Mouse (Mus musculus): ENCODE measurements around the gene Nphp1. TPM values are rescaled to one million over a fixed set of nuclear protein-coding genes. Genes with fewer than 3 reads are reported as not detected.

The Nphp1 gene
- polyA plus RNA-seq, 1 experiment from 2014 or later = 9.1 TPM

DNA sequence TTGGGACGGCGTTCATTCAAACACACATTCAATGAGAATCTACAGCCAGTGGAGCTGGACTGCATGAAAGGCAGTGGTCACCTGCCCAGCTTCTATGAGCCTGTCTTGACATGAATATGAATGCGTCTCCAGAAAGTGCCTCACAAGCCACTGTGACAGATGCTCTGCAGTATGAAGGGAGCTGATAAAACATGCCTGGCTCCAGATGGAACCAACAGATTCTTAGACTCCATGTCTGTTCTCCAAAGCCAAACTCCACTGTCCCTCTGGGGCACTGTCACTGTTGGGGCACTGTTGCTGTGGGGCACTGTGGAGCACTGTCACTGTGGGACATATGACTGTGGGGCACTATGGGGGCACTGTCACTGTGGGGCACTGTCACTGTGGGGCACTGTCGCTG lies 34.6 kb downstream of the Nphp1 start:
- no peak overlapping the region for H3K27ac ChIP-seq (ENCODE audit: low read depth, low read length)
- no peaks in the 10 kb centered on the region for H3K27me3 ChIP-seq (ENCODE audit: control insufficient read depth, insufficient read depth, low read length)
- H3K4me2 ChIP-seq (ENCODE audit: low read depth, low read length) = no peak overlapping the region
- H3K4me3 ChIP-seq (ENCODE audit: low read depth, low read length) = no peak overlapping the region
- WGBS = 87% methylated on average over 4 of the region's 4 CpGs
- no peak overlapping the region for H3K9ac ChIP-seq (replicated peaks; ENCODE audit: low read depth, low read length)
- H3K9me3 ChIP-seq (ENCODE audit: control insufficient read depth, low read length) = no peaks in the 10 kb centered on the region
- ATAC-seq (ENCODE audit: low read depth) = no peak
- H3K4me1 ChIP-seq (ENCODE audit: control insufficient read depth, insufficient read depth, low read length) = peaks cover 3% of the 10 kb centered on the region; the same call in 1 of the 2 replicates
- H3K36me3 ChIP-seq (ENCODE audit: control insufficient read depth, insufficient read depth, low read length) = no peaks in the 10 kb centered on the region

DNA sequence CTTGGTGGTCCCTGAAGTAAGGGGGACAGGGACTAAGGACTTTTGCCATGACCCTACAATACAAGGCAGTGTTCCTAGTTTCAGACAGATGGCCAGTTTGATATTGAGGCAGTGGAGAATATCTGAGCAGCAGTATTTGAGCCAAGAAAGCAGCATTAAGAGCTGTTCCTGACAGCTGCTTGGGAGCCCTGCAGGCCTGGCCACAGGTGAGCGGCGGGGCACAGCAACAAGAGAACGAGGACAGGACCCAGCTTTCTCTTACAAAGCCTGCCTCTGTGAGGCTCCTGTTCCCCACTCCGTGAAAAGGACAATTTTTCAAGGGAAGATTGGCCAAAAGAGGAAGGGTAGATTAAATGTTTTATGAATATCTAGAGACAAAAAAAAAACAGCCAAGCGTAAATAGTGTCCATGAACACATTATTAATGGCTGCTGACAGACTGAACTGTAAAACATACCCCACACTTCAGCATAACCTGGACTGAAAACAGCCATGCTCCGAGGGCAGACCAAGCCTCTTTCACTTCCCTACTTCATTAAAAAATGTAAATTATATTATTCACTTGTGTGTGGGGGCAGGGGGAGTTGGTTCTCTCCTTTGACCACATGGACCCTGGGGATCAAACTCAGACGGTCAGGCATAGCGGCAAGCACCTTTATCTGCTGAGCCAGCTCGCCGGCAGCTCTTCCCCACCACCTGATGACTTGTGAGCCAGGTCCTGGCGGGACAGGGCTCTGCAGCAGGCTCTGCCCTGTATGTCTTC lies 36.7 kb downstream of the Nphp1 start:
- WGBS = 73% methylated on average over 11 of the region's 11 CpGs
- Histone ChIP-seq H3K4me3 (ENCODE audit: low read depth, low read length) (no peak overlapping the region), H3K4me1 (ENCODE audit: control insufficient read depth, insufficient read depth, low read length) (no peaks in the 10 kb centered on the region)

DNA sequence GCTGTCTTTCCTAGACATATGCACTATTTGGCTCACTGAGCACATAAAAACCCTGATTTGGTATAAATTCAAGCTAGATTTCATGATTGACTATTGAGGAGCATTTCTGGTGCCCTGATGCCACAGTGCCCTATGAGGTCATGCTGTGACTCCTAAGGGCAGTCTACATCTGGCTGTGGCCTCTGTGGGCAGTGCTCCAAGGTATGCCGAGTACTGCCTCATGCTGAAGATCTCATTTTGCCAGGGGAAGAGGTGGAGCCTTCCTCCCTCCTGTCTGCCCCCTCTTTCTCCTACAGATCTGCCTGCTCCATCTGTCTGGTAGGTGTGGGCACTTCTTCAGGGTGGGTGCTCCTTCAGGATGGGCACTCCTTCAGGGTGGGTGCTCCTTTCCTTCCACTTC lies 39.3 kb downstream of the Nphp1 start:
- no peaks in the 10 kb centered on the region for H3K27me3 ChIP-seq (ENCODE audit: control insufficient read depth, insufficient read depth, low read length)
- no peak overlapping the region for H3K27ac ChIP-seq (ENCODE audit: low read depth, low read length)
- H3K4me1 ChIP-seq (ENCODE audit: control insufficient read depth, insufficient read depth, low read length) = no peaks in the 10 kb centered on the region
- H3K4me2 ChIP-seq (ENCODE audit: low read depth, low read length) = no peak overlapping the region
- WGBS = 84% methylated on average over 1 of the region's 1 CpGs
- ATAC-seq (ENCODE audit: low read depth) = no peak
- 0 out of 2 replicates have a peak, but pooled peaks cover 4% of the 10 kb centered on the region for H3K36me3 ChIP-seq (ENCODE audit: control insufficient read depth, insufficient read depth, low read length)
- no peak overlapping the region for H3K9ac ChIP-seq (replicated peaks; ENCODE audit: low read depth, low read length)
- H3K9me3 ChIP-seq (ENCODE audit: control insufficient read depth, low read length) = no peaks in the 10 kb centered on the region
- H3K4me3 ChIP-seq (ENCODE audit: low read depth, low read length) = no peak overlapping the region

More for the DNA sequence above, 36.7 kb downstream of the Nphp1 start:
- Histone ChIP-seq H3K27me3 (ENCODE audit: control insufficient read depth, insufficient read depth, low read length) (no peaks in the 10 kb centered on the region), H3K9ac (replicated peaks; ENCODE audit: low read depth, low read length) (no peak overlapping the region), H3K4me2 (ENCODE audit: low read depth, low read length) (no peak overlapping the region), H3K27ac (ENCODE audit: low read depth, low read length) (no peak overlapping the region), H3K9me3 (ENCODE audit: control insufficient read depth, low read length) (no peaks in the 10 kb centered on the region), H3K36me3 (ENCODE audit: control insufficient read depth, insufficient read depth, low read length) (no peaks in the 10 kb centered on the region)
- no peak for ATAC-seq (ENCODE audit: low read depth)

DNA sequence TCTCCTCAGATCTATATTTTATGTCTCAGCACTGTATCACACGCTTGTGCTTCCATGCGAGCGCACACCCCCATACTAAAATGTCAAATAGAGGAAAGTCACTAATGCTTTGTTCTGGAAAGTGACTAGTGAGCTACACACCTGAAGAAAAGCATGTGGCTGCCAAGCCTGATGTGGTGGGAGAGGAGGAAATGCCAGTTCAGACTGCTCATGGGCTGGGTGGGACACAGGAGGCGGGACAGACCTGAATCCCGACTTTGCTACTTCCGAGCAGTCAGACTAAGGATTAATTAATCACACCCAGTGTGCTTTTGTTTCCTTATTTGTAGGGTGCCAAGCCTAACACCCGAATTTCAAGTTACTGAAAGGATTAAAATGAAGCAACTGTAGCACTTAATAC lies 40.4 kb downstream of the Nphp1 start:
- no peaks in the 10 kb centered on the region for H3K4me1 ChIP-seq (ENCODE audit: control insufficient read depth, insufficient read depth, low read length)
- no peak for ATAC-seq (ENCODE audit: low read depth)
- no peak overlapping the region for H3K9ac ChIP-seq (replicated peaks; ENCODE audit: low read depth, low read length)
- H3K27me3 ChIP-seq (ENCODE audit: control insufficient read depth, insufficient read depth, low read length) = no peaks in the 10 kb centered on the region
- no peak overlapping the region for H3K27ac ChIP-seq (ENCODE audit: low read depth, low read length)
- H3K9me3 ChIP-seq (ENCODE audit: control insufficient read depth, low read length) = no peaks in the 10 kb centered on the region
- H3K4me3 ChIP-seq (ENCODE audit: low read depth, low read length) = no peak overlapping the region
- 72% methylated on average over 7 of the region's 7 CpGs for WGBS
- 0 out of 2 replicates have a peak, but pooled peaks cover 4% of the 10 kb centered on the region for H3K36me3 ChIP-seq (ENCODE audit: control insufficient read depth, insufficient read depth, low read length)
- no peak overlapping the region for H3K4me2 ChIP-seq (ENCODE audit: low read depth, low read length)

DNA sequence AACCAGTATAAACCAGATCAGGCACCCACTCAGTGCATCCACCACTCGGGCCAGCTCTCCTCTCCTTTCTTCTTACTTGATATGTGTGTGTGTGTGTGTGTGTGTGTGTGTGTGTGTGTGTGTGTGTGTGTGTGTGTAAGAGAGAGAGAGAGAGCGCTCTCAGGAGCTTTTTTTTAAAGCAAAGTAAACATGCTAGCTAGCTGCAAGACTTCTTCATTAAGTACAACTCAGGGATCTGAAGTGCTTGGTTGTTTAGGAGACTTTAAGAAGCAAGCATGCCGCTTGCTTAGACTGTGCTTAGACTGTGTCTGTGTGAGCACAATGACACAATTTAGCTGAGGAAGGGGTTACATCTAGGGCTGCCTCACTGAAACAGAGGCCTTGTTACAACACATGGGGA lies 46.1 kb downstream of the Nphp1 start:
- Histone ChIP-seq H3K36me3 (ENCODE audit: control insufficient read depth, insufficient read depth, low read length) (peaks cover 4% of the 10 kb centered on the region), H3K27ac (ENCODE audit: low read depth, low read length) (no peak overlapping the region), H3K4me1 (ENCODE audit: control insufficient read depth, insufficient read depth, low read length) (no peaks in the 10 kb centered on the region), H3K4me2 (ENCODE audit: low read depth, low read length) (no peak overlapping the region), H3K4me3 (ENCODE audit: low read depth, low read length) (no peak overlapping the region), H3K9me3 (ENCODE audit: control insufficient read depth, low read length) (no peaks in the 10 kb centered on the region), H3K9ac (replicated peaks; ENCODE audit: low read depth, low read length) (no peak overlapping the region), H3K27me3 (ENCODE audit: control insufficient read depth, insufficient read depth, low read length) (no peaks in the 10 kb centered on the region)
- 85% methylated on average over 3 of the region's 3 CpGs for WGBS
- no peak for ATAC-seq (ENCODE audit: low read depth)

DNA sequence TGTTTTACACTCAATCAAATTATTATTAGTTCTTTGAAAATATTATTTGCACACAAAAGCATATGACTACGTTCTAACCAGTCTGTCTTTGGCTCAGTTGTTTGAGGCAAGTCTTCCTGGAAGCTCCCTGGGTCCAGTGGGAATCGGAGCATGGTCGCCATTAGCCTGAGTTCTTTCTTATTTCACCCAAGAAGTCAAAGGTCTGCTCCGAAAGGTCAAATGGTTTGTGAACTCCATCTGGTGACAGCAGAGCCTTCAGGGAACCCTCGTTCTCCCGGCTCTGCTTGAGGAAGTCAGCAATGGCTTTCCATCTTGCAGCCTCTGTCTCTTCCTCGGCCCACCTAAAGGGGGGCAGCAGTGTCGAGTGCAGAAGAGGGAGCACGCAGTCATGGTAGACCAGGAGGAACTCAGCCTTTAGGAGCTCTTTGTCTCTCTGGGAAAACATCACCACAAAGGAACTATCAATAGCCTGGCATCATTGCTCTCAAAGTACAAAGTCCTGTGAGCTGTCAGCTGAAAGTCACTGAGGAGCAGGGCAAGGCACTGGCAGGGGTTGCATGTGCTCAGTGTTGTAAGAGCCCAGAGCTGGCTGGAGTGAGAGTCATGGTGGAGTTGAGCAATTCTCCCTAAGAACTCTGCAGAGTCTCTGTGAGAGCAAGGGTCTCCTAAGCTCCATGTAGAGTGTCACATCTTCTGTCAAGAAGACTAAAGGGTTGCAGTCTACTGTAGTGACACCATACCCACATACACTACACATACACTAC lies 47.8 kb downstream of the Nphp1 start:
- Histone ChIP-seq H3K36me3 (ENCODE audit: control insufficient read depth, insufficient read depth, low read length) (peaks cover 4% of the 10 kb centered on the region), H3K4me1 (ENCODE audit: control insufficient read depth, insufficient read depth, low read length) (no peaks in the 10 kb centered on the region), H3K9ac (replicated peaks; ENCODE audit: low read depth, low read length) (no peak overlapping the region), H3K4me3 (ENCODE audit: low read depth, low read length) (no peak overlapping the region), H3K27me3 (ENCODE audit: control insufficient read depth, insufficient read depth, low read length) (no peaks in the 10 kb centered on the region), H3K27ac (ENCODE audit: low read depth, low read length) (no peak overlapping the region), H3K4me2 (ENCODE audit: low read depth, low read length) (no peak overlapping the region), H3K9me3 (ENCODE audit: control insufficient read depth, low read length) (no peaks in the 10 kb centered on the region)
- 79% methylated on average over 9 of the region's 9 CpGs for WGBS
- ATAC-seq (ENCODE audit: low read depth) = no peak

DNA sequence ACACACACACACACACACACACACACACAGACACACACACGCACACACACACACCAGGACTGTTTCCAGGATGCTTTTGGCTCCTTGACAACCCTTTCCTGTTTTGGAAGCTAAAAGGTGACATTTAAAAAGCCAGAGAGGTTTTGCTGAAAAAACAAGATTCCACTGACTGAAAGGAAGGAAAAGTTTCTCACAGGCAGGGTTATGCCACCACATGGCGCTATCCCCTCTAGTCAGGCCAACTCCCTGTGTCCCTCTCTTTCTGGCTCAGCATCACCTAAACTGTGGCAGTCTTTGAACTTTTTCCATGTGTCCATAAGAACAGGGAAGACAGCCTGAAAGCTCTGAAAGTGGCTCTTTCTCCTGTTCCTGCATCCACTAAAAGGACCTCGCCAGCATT lies 50.8 kb downstream of the Nphp1 start:
- Histone ChIP-seq H3K36me3 (ENCODE audit: control insufficient read depth, insufficient read depth, low read length) (no peaks in the 10 kb centered on the region; the same call in none of the 2 replicates), H3K4me3 (ENCODE audit: low read depth, low read length) (no peak overlapping the region), H3K4me1 (ENCODE audit: control insufficient read depth, insufficient read depth, low read length) (no peaks in the 10 kb centered on the region), H3K27me3 (ENCODE audit: control insufficient read depth, insufficient read depth, low read length) (no peaks in the 10 kb centered on the region), H3K4me2 (ENCODE audit: low read depth, low read length) (no peak overlapping the region), H3K27ac (ENCODE audit: low read depth, low read length) (no peak overlapping the region), H3K9me3 (ENCODE audit: control insufficient read depth, low read length) (no peaks in the 10 kb centered on the region), H3K9ac (replicated peaks; ENCODE audit: low read depth, low read length) (no peak overlapping the region)
- WGBS = 81% methylated on average over 3 of the region's 3 CpGs
- ATAC-seq (ENCODE audit: low read depth) = no peak

DNA sequence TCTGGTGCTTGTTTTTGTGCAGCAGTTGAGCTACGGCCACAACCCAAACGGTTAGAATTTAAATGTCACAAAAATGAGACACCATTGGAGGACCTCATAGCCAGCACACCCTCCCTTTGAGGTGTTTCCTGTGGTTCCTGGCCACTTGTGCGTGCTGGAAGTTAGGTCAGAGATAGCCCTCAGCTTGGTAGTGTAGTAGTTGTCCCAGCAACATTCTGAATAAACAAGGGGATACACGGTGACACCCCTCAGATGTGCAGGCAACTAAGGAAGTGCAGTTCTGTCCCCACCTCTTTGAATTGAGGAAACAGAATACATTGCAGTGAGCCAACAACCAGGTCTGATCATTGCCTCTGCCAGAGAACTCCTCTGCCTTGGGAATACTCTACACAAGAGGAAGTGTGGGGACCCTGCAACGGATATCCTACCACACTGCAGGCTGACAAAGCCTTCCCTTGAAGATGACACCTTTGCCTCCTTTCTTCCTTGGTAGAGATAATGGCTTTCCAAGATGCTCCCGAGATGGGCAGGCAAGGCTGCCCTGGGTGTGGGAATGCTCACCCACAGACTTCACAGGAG lies 52.0 kb downstream of the Nphp1 start:
- Histone ChIP-seq H3K36me3 (ENCODE audit: control insufficient read depth, insufficient read depth, low read length) (no peaks in the 10 kb centered on the region; the same call in none of the 2 replicates), H3K4me3 (ENCODE audit: low read depth, low read length) (no peak overlapping the region), H3K27ac (ENCODE audit: low read depth, low read length) (no peak overlapping the region), H3K4me1 (ENCODE audit: control insufficient read depth, insufficient read depth, low read length) (no peaks in the 10 kb centered on the region), H3K9me3 (ENCODE audit: control insufficient read depth, low read length) (no peaks in the 10 kb centered on the region), H3K9ac (replicated peaks; ENCODE audit: low read depth, low read length) (no peak overlapping the region), H3K27me3 (ENCODE audit: control insufficient read depth, insufficient read depth, low read length) (no peaks in the 10 kb centered on the region), H3K4me2 (ENCODE audit: low read depth, low read length) (no peak overlapping the region)
- no peak for ATAC-seq (ENCODE audit: low read depth)
- 85% methylated on average over 6 of the region's 6 CpGs for WGBS

All from neural tube, embryonic 14.5 days (tissue).